Mouse (Mus musculus) forebrain, embryonic 10.5 days (tissue): ENCODE results near the gene Taldo1. TPM values are rescaled to one million over a fixed set of nuclear protein-coding genes. Genes with fewer than 3 reads are reported as not detected.

ENCODE experiments used
- DNase-seq: peaks from one replicate; pipeline ENCODE4 v3.0.0-alpha.2; 2017; ENCODE audit warnings: low spot score; ENCODE audit errors: extremely low spot score
- H3K27ac ChIP-seq: fragments of 300-500 bp; sonication (generic); 2 replicates; pipeline ENCODE4 v1.5.1; 2016; ENCODE audit warnings: mild to moderate bottlenecking
- H3K27me3 ChIP-seq: fragments of 300-500 bp; sonication (generic); 2 replicates; pipeline ENCODE4 v1.6.1; 2016; ENCODE audit warnings: mild to moderate bottlenecking; ENCODE audit not compliant: poor library complexity, severe bottlenecking
- H3K36me3 ChIP-seq: fragments of 300-500 bp; sonication (generic); replicated peaks from 2 replicates; pipeline ENCODE4 v1.6.1; 2016; ENCODE audit warnings: mild to moderate bottlenecking, moderate library complexity
- H3K4me1 ChIP-seq: fragments of 300-500 bp; sonication (generic); 2 replicates; pipeline ENCODE4 v1.6.1; 2016
- H3K4me3 ChIP-seq: fragments of 300-500 bp; sonication (generic); 2 replicates; pipeline ENCODE4 v1.5.1; 2016; ENCODE audit warnings: mild to moderate bottlenecking, moderate library complexity
- H3K9me3 ChIP-seq: fragments of 300-500 bp; sonication (generic); 2 replicates; pipeline ENCODE4 v1.6.1; 2016; ENCODE audit warnings: mild to moderate bottlenecking, moderate library complexity
- WGBS: fragments of 180-500 bp; shearing (Covaris S2); methylation state at CpG from one replicate; pipeline ENCODE4 v1.1.7; 2016; 5-methylcytosine and 5-hydroxymethylcytosine counted together
- polyA plus RNA-seq: library from polyadenylated mRNA; unstranded; fragments of >200 nt; fragmentation: Nextera tagmentation; extraction: Ambion mirVana; gene quantifications from 2 replicates; pipeline ENCODE4 v1.2.1, GENCODE M21; 2016

Gene Taldo1
- polyA plus RNA-seq, 1 experiment from 2014 or later = 368 TPM

DNA sequence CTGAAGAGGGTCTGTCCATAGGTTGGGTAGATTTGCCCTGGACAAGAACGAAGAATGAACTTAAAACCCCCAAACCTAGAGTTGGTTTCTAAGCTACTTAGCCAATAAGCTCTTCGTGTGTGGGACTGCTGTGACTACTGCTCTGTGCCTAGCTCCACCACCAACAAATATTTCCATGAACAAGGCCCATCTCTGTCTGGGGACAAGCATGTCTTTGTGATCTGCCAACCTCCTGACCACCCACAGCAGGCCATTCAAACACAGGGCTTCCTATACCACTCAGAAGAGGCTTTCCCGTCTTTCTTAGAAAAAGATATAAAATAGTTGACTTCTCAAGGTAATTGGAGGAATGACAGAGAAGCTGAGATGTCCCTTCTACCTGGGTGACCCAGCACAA lies 27.0 kb upstream of the Taldo1 start:
- H3K4me1 ChIP-seq = peaks cover 14% of the 10 kb centered on the region
- no peaks in the 10 kb centered on the region for H3K36me3 ChIP-seq
- peaks cover 39% of the 10 kb centered on the region for H3K27me3 ChIP-seq
- H3K4me3 ChIP-seq = no peak overlapping the region
- 76% methylated on average over 3 of the region's 3 CpGs for WGBS
- no peaks in the 10 kb centered on the region for H3K9me3 ChIP-seq
- DNase-seq = no peak
- H3K27ac ChIP-seq = no peak overlapping the region

DNA sequence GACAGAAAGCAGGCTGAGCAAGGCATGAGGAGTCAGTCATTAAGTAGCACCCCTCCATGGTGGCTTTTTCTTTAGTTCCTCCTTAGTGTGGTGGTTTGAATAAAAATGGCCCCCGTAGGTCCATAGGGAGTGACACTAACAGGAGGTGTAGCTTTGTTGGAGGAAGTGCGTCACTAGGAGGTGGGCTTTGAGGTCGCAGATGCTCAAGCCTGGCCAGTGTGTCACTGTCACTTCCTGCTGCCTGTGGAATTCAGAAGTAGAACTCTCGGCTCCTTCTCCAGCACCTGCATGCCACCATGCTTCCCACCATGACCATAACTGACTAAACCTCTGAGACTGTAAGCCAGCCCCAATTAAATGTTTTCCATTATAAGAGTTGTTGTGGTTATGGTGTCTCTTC lies 24.6 kb upstream of the Taldo1 start:
- Histone ChIP-seq H3K4me3 (no peak overlapping the region), H3K36me3 (no peaks in the 10 kb centered on the region), H3K27ac (no peak overlapping the region), H3K27me3 (peaks cover 16% of the 10 kb centered on the region), H3K9me3 (no peaks in the 10 kb centered on the region), H3K4me1 (peaks cover 10% of the 10 kb centered on the region; the same call in 1 of the 2 replicates)
- DNase-seq = no peak
- WGBS = 94% methylated on average over 4 of the region's 4 CpGs

DNA sequence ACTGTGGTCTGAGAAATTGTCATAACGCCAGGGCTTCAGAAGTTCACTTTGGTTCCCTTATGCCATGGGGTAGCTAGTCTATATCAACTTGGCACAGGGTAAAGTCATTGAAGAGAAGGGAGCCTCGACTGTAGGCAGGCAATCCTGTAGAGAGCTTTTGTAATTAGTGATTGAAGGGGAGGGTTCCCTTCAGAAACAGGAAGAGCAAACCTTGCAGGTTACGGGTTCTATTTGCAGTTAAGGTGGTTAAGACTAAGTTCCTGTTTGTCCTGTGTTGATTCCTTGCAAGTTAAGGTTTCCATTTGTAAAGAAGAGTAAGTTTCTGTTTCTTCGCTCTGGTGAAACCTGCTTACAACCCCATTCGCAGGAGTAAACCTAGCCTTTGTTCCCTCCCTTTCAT lies 22.1 kb upstream of the Taldo1 start:
- DNase-seq = no peak
- 66% methylated on average over 5 of the region's 5 CpGs for WGBS
- no peaks in the 10 kb centered on the region for H3K9me3 ChIP-seq
- H3K4me3 ChIP-seq = no peak overlapping the region
- H3K27me3 ChIP-seq = no peaks in the 10 kb centered on the region
- no peaks in the 10 kb centered on the region for H3K36me3 ChIP-seq
- peaks cover 20% of the 10 kb centered on the region for H3K4me1 ChIP-seq
- no peak overlapping the region for H3K27ac ChIP-seq

DNA sequence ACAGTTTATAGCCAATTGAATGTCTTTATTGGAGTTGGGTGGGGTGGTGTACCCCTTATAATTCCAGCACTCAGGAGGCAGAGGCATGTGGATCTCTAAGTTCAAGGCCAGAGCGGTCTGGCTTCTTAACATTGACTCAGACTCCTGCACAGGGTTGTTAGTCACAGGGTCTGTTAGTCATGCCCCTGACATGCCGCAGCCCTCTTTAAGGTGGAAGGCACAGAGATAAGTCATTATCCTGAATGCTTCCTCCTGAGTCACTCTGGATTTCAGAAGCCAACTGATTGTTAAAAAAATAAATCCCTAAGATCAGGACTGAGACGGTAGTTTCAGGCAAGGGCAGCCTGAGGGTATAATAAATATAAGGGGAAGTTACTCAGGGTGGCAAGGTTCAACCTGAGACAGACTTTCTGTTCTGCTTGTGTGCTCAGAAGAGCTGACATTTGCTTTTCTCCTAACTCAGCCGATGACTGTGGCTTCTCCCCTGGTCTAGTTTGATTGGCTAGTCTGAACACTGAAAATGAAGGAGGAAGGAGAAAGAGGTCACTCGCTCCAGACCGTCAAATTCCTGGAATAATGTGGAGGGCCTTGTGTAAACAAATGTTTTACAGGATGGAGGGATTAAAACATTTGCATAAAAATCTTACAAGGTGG lies 19.9 kb upstream of the Taldo1 start:
- Histone ChIP-seq H3K4me3 (no peak overlapping the region), H3K4me1 (peaks cover 20% of the 10 kb centered on the region), H3K27me3 (no peaks in the 10 kb centered on the region), H3K9me3 (no peaks in the 10 kb centered on the region), H3K27ac (no peak overlapping the region), H3K36me3 (no peaks in the 10 kb centered on the region)
- no peak for DNase-seq
- WGBS = 79% methylated on average over 6 of the region's 6 CpGs

DNA sequence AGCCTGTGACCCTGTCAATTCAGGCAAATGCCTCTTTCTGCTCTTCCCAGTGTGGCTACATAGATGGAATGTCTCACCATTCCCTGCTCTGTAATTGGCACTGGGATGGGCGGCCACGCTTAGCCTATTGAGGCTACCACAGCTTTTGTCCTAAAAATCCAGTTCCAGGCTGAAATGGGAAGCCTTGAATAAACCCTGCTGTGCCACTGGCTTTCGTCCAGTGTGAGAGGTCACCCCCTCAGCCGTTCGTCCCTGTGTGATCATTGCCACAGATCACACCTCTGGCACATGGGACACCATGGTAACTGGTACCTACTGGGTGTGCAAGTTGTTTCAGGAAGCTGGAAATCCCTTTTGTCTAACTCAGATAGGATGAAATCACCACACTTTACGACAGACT lies 18.4 kb upstream of the Taldo1 start:
- no peaks in the 10 kb centered on the region for H3K9me3 ChIP-seq
- no peak for DNase-seq
- no peaks in the 10 kb centered on the region for H3K27me3 ChIP-seq
- H3K4me1 ChIP-seq = peaks cover 20% of the 10 kb centered on the region
- 40% methylated on average over 6 of the region's 6 CpGs for WGBS
- H3K4me3 ChIP-seq = no peak overlapping the region
- H3K27ac ChIP-seq = no peak overlapping the region
- H3K36me3 ChIP-seq = no peaks in the 10 kb centered on the region

DNA sequence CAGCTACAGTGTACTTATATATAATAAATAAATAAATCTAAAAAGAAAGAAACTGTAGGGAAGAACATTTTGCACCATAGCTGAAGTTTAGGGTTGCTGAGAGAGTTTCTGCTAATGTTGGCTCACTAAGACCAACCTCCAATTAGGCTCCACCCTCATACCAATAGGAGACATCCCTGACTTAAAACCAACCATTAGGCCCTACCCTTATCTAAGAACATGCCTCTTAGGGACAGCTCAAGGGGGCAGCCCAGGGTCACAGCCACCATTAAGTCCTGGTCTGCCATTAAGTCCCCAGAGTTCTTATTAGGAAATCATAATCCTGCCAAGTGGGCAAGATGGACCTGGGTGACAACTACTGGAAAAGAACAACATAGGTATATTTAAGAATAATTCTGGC lies 17.6 kb upstream of the Taldo1 start:
- DNase-seq = no peak
- H3K36me3 ChIP-seq = no peaks in the 10 kb centered on the region
- H3K9me3 ChIP-seq = no peaks in the 10 kb centered on the region
- H3K27me3 ChIP-seq = no peaks in the 10 kb centered on the region
- H3K4me1 ChIP-seq = peaks cover 20% of the 10 kb centered on the region
- H3K4me3 ChIP-seq = no peak overlapping the region
- no peak overlapping the region for H3K27ac ChIP-seq

DNA sequence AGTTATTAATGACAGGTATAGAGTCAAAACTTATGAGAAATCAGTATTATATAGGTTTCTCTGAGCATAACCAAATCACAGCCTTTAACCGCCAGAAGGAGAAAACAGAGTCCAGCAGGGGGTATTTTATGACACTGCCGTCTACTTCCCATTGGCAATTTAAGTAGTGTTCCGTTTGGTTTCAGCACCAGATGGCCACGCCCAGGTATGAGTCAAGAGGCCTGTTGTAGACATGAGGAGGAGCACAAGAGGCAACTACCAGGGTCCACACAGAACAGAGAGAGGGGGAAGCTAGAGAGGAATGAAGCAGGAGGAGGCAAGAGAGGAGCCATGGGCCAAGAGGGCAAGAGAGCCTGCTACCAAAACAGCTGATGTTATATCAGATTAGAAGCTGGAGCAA lies 12.4 kb upstream of the Taldo1 start:
- DNase-seq = no peak
- 78% methylated on average over 4 of the region's 4 CpGs for WGBS
- peaks cover 5% of the 10 kb centered on the region; the same call in 1 of the 2 replicates for H3K27me3 ChIP-seq
- H3K27ac ChIP-seq = no peak overlapping the region
- H3K9me3 ChIP-seq = no peaks in the 10 kb centered on the region
- H3K4me1 ChIP-seq = no peaks in the 10 kb centered on the region
- H3K4me3 ChIP-seq = no peak overlapping the region
- no peaks in the 10 kb centered on the region for H3K36me3 ChIP-seq

DNA sequence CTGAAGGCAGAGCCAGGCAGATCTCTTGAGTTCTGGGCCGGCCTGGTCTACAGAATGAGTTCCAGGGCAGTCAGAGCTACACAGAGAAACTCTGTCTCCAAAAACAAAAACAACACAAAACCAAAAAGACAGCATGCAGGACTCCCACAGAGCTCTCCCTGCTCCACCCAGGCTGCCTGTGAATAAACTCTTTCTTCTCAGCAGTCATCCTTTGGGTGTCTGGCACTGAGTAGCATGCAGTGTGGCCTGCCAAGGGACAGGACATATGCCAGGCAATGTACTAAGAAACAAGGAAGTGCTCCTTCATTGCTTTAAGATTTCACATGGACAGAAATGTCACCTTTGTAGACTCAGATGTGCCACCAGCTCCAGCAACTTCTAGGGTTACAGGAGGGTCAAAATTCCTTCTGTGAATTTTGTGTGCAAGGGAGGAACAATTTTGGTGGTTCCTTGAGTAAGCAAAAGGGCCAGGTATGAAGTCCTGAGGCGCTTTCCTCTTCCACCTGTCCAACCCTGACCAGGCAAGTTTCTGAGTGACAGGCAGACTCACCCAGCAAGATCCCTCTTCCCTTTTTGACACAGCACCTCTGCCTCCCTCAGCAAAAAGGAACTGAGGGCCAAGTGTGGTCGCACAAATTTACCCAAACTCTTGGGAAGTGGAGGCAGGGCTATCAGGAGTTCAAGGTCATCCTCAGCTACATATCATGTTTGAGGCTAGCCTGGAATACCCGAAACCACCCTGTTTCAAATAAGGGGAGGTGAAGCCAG lies 10.7 kb upstream of the Taldo1 start:
- no peak overlapping the region for H3K4me3 ChIP-seq
- H3K9me3 ChIP-seq = no peaks in the 10 kb centered on the region
- H3K4me1 ChIP-seq = no peaks in the 10 kb centered on the region
- no peaks in the 10 kb centered on the region for H3K36me3 ChIP-seq
- H3K27ac ChIP-seq = no peak overlapping the region
- 81% methylated on average over 4 of the region's 4 CpGs for WGBS
- H3K27me3 ChIP-seq = peaks cover 8% of the 10 kb centered on the region; the same call in 1 of the 2 replicates
- no peak for DNase-seq

DNA sequence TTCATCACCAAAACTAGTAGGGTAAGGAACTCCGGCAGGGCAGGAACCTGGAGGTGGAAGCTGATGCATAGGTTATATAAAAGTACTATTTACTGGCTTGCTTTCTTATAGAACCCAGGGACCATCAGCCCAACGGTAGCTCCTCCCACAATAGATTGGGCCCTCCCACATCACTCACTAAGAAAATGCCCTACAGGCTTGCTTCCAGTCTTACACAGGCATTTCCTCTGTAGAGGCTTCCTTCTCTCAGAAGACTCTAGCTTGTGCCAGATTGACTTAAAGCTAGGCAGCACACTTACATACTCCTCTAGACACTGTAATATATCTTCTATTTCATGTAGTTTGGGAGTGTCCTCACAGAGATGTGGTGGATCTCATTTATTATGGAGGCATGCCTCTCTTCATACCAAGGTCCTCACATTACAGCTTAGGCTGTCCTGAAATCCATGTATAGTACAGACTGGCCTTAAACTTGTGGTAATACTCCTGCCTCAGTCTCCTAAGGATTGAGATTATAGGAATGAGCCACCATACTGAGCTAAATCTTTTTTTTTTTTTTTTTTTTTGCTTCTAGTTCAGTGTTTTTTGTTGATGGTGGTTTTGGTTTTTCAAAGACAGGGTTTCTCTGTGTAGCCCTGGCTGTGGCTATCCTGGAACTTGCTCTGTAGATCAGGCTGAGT lies 4.1 kb upstream of the Taldo1 start:
- peaks cover 12% of the 10 kb centered on the region for H3K4me1 ChIP-seq
- no peaks in the 10 kb centered on the region for H3K9me3 ChIP-seq
- WGBS = 61% methylated on average over 2 of the region's 2 CpGs
- DNase-seq = no peak
- H3K4me3 ChIP-seq = no peak overlapping the region
- 0 out of 2 replicates have a peak, but pooled peaks cover 20% of the 10 kb centered on the region for H3K27me3 ChIP-seq
- no peaks in the 10 kb centered on the region for H3K36me3 ChIP-seq
- no peak overlapping the region for H3K27ac ChIP-seq

DNA sequence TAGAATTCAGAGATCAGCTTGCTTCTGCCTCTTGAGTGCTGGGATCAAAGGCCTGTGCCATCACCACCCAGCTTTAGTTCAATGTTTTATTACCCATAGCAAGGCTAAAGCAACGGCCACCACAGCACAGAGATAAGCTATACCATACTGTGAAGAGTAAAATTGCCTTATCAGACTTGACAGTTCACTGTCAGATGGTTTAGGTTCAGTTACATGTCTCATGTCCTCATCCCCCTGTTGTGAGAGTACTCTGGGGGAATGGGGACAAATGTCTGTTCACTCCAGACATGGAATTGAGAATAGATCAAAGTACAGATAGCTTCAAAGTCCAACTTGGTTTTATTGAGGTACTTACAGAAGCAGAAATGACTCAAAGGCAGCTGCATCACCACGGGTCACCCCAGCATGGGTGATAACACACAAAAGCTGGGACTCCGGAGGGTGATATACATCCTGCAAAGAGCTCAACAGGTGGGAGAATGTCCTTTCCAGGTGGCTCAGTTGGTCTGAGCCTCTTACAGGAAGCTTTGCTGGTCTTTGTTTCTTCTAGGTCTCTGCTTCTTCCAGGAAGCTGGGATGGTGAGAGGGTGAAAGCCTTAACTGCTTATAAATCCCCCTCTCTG lies 3.4 kb upstream of the Taldo1 start:
- Histone ChIP-seq H3K27me3 (0 out of 2 replicates have a peak, but pooled peaks cover 20% of the 10 kb centered on the region), H3K4me1 (peaks cover 16% of the 10 kb centered on the region), H3K27ac (no peak overlapping the region), H3K4me3 (no peak overlapping the region), H3K36me3 (no peaks in the 10 kb centered on the region), H3K9me3 (no peaks in the 10 kb centered on the region)
- DNase-seq = no peak
- WGBS = 76% methylated on average over 3 of the region's 3 CpGs

DNA sequence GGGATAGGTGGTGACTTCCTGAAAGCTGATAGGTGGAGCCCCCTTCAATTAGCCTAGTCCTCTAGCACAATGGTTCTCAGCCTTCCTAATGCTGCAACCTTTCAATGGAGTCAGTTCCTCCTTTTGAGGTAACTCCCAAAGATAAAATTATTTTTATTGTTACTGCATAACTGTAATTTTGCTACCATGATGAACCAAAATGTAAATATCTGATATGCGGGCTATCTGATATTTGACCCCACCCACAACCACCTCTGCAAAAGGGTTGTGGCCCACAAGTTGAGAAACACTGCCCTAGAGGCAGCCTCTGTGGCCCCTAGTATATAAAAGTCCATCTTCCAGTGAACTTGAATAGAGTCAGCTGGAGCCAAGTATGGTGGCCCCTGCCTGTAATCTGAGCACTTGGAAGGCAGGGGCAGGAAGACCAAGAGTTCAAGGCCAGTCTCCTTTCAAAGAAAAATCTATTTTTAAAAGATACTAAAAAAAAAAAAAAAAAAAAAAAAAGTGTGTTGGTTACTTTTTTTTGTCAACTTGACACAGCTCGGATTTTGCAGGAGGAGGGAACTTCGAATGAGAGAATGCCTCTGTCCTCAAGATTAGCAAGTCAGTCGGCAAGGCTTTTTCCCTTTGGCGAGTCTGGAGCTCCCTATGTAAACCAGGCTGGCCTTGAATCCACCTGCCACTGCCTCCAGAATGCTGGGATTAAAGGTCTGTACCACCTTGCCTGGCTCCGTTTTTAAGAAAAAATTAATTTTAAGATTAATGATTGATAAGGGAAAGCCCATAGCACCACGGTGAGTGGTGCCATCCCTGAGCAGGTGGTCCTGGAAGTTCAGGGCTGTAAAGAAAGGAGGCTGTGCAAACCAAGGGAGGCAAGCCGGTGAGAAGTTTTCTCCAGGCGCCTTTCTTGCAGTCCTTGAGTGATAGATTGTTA lies 1.4 kb upstream of the Taldo1 start:
- H3K4me1 ChIP-seq = peaks cover 18% of the 10 kb centered on the region
- WGBS = 62% methylated on average over 9 of the region's 9 CpGs
- H3K36me3 ChIP-seq = peaks cover 2% of the 10 kb centered on the region
- H3K27ac ChIP-seq = no peak overlapping the region
- 0 out of 2 replicates have a peak overlapping the region, but pooled peaks have one; percentile 10 for H3K4me3 ChIP-seq
- DNase-seq = no peak
- H3K9me3 ChIP-seq = no peaks in the 10 kb centered on the region
- 0 out of 2 replicates have a peak, but pooled peaks cover 17% of the 10 kb centered on the region for H3K27me3 ChIP-seq
